Mouse (Mus musculus): ENCODE data around the gene Ppp4c. TPM values are rescaled to one million over a fixed set of nuclear protein-coding genes. Genes with fewer than 3 reads are reported as not detected.
A peak's percentile ranks its signal among the peaks of the same experiment; 100 is the strongest.
"Not testable (repeated sequence)": the region's sequence is repeated elsewhere in the genome, so short reads cannot be mapped to it uniquely, and the experiment has no call there.

The Ppp4c gene
- polyA plus RNA-seq, 1 experiment from 2014 or later: 213 TPM

- H3K4me3 ChIP-seq (ENCODE audit: low read depth, low read length): peak overlapping the region; percentile 47
- ATAC-seq (replicated peaks; ENCODE audit: insufficient number of reproducible peaks, low FRiP score, low TSS enrichment): peak; percentile 51
- WGBS (ENCODE audit: insufficient replicate concordance): 2% methylated on average over 21 of the region's 21 CpGs
- H3K4me1 ChIP-seq (ENCODE audit: control insufficient read depth, insufficient read depth, low read length): peaks cover 35% of the 10 kb centered on the region
- H3K9me3 ChIP-seq (replicated peaks; ENCODE audit: control insufficient read depth, low read length): no peaks in the 10 kb centered on the region
- H3K27ac ChIP-seq (ENCODE audit: low read depth, low read length): peak overlapping the region; percentile 57
- H3K36me3 ChIP-seq (ENCODE audit: control insufficient read depth, insufficient read depth, low read length): peaks cover 5% of the 10 kb centered on the region
- peak overlapping the region; percentile 89 for H3K4me2 ChIP-seq
- H3K27me3 ChIP-seq (ENCODE audit: control insufficient read depth, insufficient read depth, low read length): no peaks in the 10 kb centered on the region
- peak overlapping the region; percentile 6 for H3K9ac ChIP-seq (ENCODE audit: low read depth, low read length)
Observed at GRCm38 (mm10) chr7:126779983-126780970, 12.0 kb downstream of the Ppp4c start.

DNA sequence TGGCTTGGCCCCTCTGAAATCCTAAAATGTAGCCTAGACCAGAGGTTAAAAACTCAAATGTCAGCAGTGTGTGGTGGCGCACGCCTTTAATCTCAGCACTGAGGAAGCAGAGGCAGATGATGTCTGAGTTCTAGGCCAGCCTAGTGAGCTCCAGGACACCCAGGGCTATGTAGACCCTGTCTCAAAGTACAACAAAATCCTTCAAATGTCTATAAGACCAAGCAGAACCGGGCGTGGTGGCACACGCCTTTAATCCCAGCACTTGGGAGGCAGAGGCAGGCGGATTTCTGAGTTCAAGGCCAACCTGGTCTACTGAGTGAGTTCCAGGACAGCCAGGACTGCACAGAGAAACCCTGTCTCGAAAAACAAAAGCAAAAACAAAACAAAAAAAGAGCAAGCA is 13.2 kb downstream of the Ppp4c start:
- WGBS (ENCODE audit: insufficient replicate concordance): 88% methylated on average over 7 of the region's 7 CpGs
- H3K36me3 ChIP-seq (ENCODE audit: control insufficient read depth, insufficient read depth, low read length): not testable (repeated sequence)

DNA sequence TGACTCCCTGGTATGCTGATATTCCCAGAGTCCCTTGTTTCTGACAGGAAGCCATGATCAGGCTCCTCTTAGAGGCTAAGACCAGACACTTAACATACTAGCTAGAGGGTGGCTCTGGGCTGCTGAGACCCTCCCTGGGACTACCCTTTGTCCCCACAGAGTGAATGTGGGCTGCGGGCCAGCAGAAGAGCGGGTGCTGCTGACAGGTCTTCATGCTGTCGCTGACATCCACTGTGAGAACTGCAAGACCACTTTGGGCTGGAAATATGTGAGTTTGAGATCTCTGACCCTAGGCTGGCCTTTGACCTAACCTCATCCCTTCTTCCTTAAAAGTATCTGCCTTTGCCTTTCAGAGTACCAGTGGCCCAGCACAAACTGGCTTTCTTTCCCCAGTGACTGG is 14.1 kb downstream of the Ppp4c start:
- no peak for ATAC-seq (replicated peaks; ENCODE audit: insufficient number of reproducible peaks, low FRiP score, low TSS enrichment)
- Histone ChIP-seq H3K4me1 (ENCODE audit: control insufficient read depth, insufficient read depth, low read length) (peaks cover 35% of the 10 kb centered on the region), H3K27ac (ENCODE audit: low read depth, low read length) (peak overlapping the region; percentile 7; the same call in 1 of the 2 replicates), H3K9ac (ENCODE audit: low read depth, low read length) (peak overlapping the region; percentile 76; the same call in 1 of the 2 replicates), H3K9me3 (replicated peaks; ENCODE audit: control insufficient read depth, low read length) (no peaks in the 10 kb centered on the region), H3K36me3 (ENCODE audit: control insufficient read depth, insufficient read depth, low read length) (no peaks in the 10 kb centered on the region; the same call in 1 of the 2 replicates), H3K4me2 (peak overlapping the region; percentile 78), H3K4me3 (ENCODE audit: low read depth, low read length) (no peak overlapping the region), H3K27me3 (ENCODE audit: control insufficient read depth, insufficient read depth, low read length) (no peaks in the 10 kb centered on the region)
- WGBS (ENCODE audit: insufficient replicate concordance): 87% methylated on average over 3 of the region's 3 CpGs

More for the DNA sequence above, 13.2 kb downstream of the Ppp4c start:
- peaks cover 35% of the 10 kb centered on the region for H3K4me1 ChIP-seq (ENCODE audit: control insufficient read depth, insufficient read depth, low read length)
- not testable (repeated sequence) for H3K27me3 ChIP-seq (ENCODE audit: control insufficient read depth, insufficient read depth, low read length); H3K27ac ChIP-seq (ENCODE audit: low read depth, low read length); H3K9ac ChIP-seq (ENCODE audit: low read depth, low read length); H3K9me3 ChIP-seq (replicated peaks; ENCODE audit: control insufficient read depth, low read length); ATAC-seq (replicated peaks; ENCODE audit: insufficient number of reproducible peaks, low FRiP score, low TSS enrichment); H3K4me3 ChIP-seq (ENCODE audit: low read depth, low read length); H3K4me2 ChIP-seq

DNA sequence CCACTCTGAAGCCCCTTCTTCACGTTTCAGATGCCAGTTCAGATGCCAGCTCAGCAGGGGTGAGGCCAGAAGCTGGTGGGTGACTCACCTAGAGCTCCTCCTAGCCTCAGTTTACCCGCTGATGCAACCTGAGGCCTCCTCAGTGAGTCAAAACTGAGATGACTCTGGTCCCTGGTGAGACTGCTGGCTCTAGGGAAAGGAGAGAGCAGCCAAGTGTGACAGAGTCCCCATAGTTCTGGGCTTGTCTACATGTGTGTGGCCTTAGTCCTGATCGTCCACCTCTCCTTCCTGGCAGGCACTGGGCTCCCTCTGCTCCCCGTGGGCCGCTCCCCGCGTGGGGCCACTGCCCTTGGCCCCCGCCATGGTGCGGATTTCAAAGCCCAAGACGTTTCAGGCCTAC is 14.8 kb downstream of the Ppp4c start:
- Histone ChIP-seq H3K4me1 (ENCODE audit: control insufficient read depth, insufficient read depth, low read length) (peaks cover 35% of the 10 kb centered on the region), H3K27me3 (ENCODE audit: control insufficient read depth, insufficient read depth, low read length) (no peaks in the 10 kb centered on the region), H3K9me3 (replicated peaks; ENCODE audit: control insufficient read depth, low read length) (no peaks in the 10 kb centered on the region), H3K4me2 (peak overlapping the region; percentile 78), H3K4me3 (ENCODE audit: low read depth, low read length) (peak overlapping the region; percentile 53), H3K36me3 (ENCODE audit: control insufficient read depth, insufficient read depth, low read length) (no peaks in the 10 kb centered on the region; the same call in 1 of the 2 replicates), H3K9ac (ENCODE audit: low read depth, low read length) (peak overlapping the region; percentile 76), H3K27ac (ENCODE audit: low read depth, low read length) (peak overlapping the region; percentile 63; the same call in 1 of the 2 replicates)
- 49% methylated on average over 10 of the region's 10 CpGs for WGBS (ENCODE audit: insufficient replicate concordance)
- ATAC-seq (replicated peaks; ENCODE audit: insufficient number of reproducible peaks, low FRiP score, low TSS enrichment): no peak

- Histone ChIP-seq H3K4me1 (ENCODE audit: control insufficient read depth, insufficient read depth, low read length) (peaks cover 32% of the 10 kb centered on the region), H3K9me3 (replicated peaks; ENCODE audit: control insufficient read depth, low read length) (no peaks in the 10 kb centered on the region), H3K4me3 (ENCODE audit: low read depth, low read length) (peak within 1 kb of the TSS; percentile 53), H3K9ac (ENCODE audit: low read depth, low read length) (peak within 1 kb of the TSS; percentile 76), H3K4me2 (peak within 1 kb of the TSS; percentile 78), H3K27me3 (ENCODE audit: control insufficient read depth, insufficient read depth, low read length) (no peaks in the 10 kb centered on the region), H3K36me3 (ENCODE audit: control insufficient read depth, insufficient read depth, low read length) (no peaks in the 10 kb centered on the region; the same call in 1 of the 2 replicates), H3K27ac (ENCODE audit: low read depth, low read length) (peak within 1 kb of the TSS; percentile 63)
- WGBS (ENCODE audit: insufficient replicate concordance): under 1% methylated on average over 33 of the region's 37 CpGs
- ATAC-seq (replicated peaks; ENCODE audit: insufficient number of reproducible peaks, low FRiP score, low TSS enrichment): peak; percentile 87
Observed at GRCm38 (mm10) chr7:126776598-126777057, 15.7 kb downstream of the Ppp4c start, which contains the start of gene Ypel3. Gene Ypel3 (plus strand): TSS chr7:126776955.

DNA sequence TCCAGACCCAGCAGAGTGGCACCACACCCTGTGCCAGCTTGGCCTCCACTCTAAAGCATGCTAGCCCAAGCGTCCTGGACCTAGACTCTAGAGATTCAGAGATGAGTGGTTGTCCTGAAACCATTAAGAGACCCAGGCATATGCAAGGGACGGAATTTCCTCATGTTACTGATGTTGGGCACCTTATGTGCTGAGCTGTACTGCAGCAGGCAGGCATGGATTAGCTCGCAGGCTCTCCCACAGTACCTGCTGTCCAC is 16.4 kb downstream of the Ppp4c start:
- peaks cover 27% of the 10 kb centered on the region for H3K4me1 ChIP-seq (ENCODE audit: control insufficient read depth, insufficient read depth, low read length)
- no peak for ATAC-seq (replicated peaks; ENCODE audit: insufficient number of reproducible peaks, low FRiP score, low TSS enrichment)
- WGBS (ENCODE audit: insufficient replicate concordance): 62% methylated on average over 3 of the region's 3 CpGs
- H3K27ac ChIP-seq (ENCODE audit: low read depth, low read length): peak overlapping the region; percentile 63
- no peaks in the 10 kb centered on the region for H3K27me3 ChIP-seq (ENCODE audit: control insufficient read depth, insufficient read depth, low read length)
- no peak overlapping the region for H3K9ac ChIP-seq (ENCODE audit: low read depth, low read length)
- 0 out of 2 replicates have a peak overlapping the region, but pooled peaks have one; percentile 53 for H3K4me3 ChIP-seq (ENCODE audit: low read depth, low read length)
- H3K36me3 ChIP-seq (ENCODE audit: control insufficient read depth, insufficient read depth, low read length): peaks cover 3% of the 10 kb centered on the region; the same call in 1 of the 2 replicates
- H3K9me3 ChIP-seq (replicated peaks; ENCODE audit: control insufficient read depth, low read length): no peaks in the 10 kb centered on the region
- peak overlapping the region; percentile 78 for H3K4me2 ChIP-seq

GRCm38 (mm10) chr7:126775185-126775977 is 16.9 kb downstream of the Ppp4c start:
- no peak for ATAC-seq (replicated peaks; ENCODE audit: insufficient number of reproducible peaks, low FRiP score, low TSS enrichment)
- no peak overlapping the region for H3K4me3 ChIP-seq (ENCODE audit: low read depth, low read length)
- H3K4me2 ChIP-seq: peak overlapping the region; percentile 78
- H3K4me1 ChIP-seq (ENCODE audit: control insufficient read depth, insufficient read depth, low read length): peaks cover 26% of the 10 kb centered on the region
- H3K36me3 ChIP-seq (ENCODE audit: control insufficient read depth, insufficient read depth, low read length): peaks cover 3% of the 10 kb centered on the region; the same call in 1 of the 2 replicates
- peak overlapping the region; percentile 63 for H3K27ac ChIP-seq (ENCODE audit: low read depth, low read length)
- no peak overlapping the region for H3K9ac ChIP-seq (ENCODE audit: low read depth, low read length)
- H3K9me3 ChIP-seq (replicated peaks; ENCODE audit: control insufficient read depth, low read length): no peaks in the 10 kb centered on the region
- no peaks in the 10 kb centered on the region for H3K27me3 ChIP-seq (ENCODE audit: control insufficient read depth, insufficient read depth, low read length)
- WGBS (ENCODE audit: insufficient replicate concordance): 76% methylated on average over 10 of the region's 10 CpGs

- no peaks in the 10 kb centered on the region for H3K9me3 ChIP-seq (replicated peaks; ENCODE audit: control insufficient read depth, low read length)
- no peak overlapping the region for H3K4me2 ChIP-seq
- H3K36me3 ChIP-seq (ENCODE audit: control insufficient read depth, insufficient read depth, low read length): peaks cover 3% of the 10 kb centered on the region; the same call in 1 of the 2 replicates
- WGBS (ENCODE audit: insufficient replicate concordance): 75% methylated on average over 2 of the region's 2 CpGs
- H3K4me3 ChIP-seq (ENCODE audit: low read depth, low read length): no peak overlapping the region
- no peak for ATAC-seq (replicated peaks; ENCODE audit: insufficient number of reproducible peaks, low FRiP score, low TSS enrichment)
- no peaks in the 10 kb centered on the region for H3K27me3 ChIP-seq (ENCODE audit: control insufficient read depth, insufficient read depth, low read length)
- H3K4me1 ChIP-seq (ENCODE audit: control insufficient read depth, insufficient read depth, low read length): peaks cover 18% of the 10 kb centered on the region
- H3K27ac ChIP-seq (ENCODE audit: low read depth, low read length): no peak overlapping the region
- H3K9ac ChIP-seq (ENCODE audit: low read depth, low read length): no peak overlapping the region
Observed at GRCm38 (mm10) chr7:126774463-126774862, 17.8 kb downstream of the Ppp4c start.
